ENCODE assay signal across 8 mouse cellular contexts in the genomic region with DNA sequence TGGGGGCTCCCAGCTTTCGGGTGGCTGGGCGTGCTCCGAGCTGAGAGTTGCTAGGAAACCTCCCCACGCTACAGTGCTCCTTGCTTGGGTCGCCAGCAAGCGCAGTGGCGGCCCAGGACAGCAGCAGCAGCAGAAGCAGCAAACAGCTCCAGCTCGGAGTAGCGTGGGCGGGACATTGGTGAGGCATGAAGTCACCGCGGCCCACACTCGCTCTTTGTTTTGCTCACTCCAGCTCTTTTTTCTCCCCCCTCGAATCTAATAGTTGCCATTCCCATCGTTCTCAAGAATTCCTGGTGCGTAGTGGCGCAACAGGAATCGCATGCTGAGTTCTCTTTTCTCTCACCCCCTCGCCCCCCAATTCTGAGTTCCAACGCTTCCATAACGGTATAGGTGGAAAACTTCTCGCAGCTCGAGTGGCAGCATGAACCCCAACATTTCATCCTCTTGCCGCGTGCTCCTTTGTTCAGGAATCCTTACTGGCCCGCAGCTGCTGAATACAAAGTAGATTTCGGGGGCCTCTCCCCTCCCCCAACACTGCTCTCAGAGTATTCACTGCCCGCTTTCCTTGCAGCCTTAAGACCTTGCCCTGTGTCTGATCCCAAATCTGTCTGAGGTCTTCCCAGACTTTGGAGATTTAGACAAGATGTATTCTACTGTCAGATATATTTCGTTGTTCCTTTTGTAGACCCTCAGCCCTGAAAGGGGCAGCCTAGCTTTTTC. TPM values are rescaled to one million over a fixed set of nuclear protein-coding genes. Genes with fewer than 3 reads are reported as not detected.
A peak's percentile ranks its signal among the peaks of the same experiment; 100 is the strongest.
DNase-seq lines count a peak whose midpoint lies in the region; ATAC-seq and TF ChIP-seq lines count a peak whose summit lies in the region.

A gene (minus strand): TSS at position 107 of the 720 bp plus-strand sequence.

- peak within 1 kb of the TSS; percentile 87 for H3K4me3 ChIP-seq in cortical plate, adult 2 months (ENCODE audit: insufficient read depth, low read length)

- peak; percentile 63 to 65 for DNase-seq in adrenal gland, adult 18-20 months (ENCODE audit: low spot score in 2 of 2)
- DNase-seq in gastrocnemius, postnatal 10 days: peak; percentile 65
- DNase-seq in induced T-regulatory cell, adult 2 months (ENCODE audit: low read depth): peak; percentile 85
- peak; percentile 62 to 91 for DNase-seq in left cerebral cortex, adult 8-10 months (ENCODE audit: low spot score in 2 of 2)
- peak; percentile 63 for DNase-seq in lung, postnatal 36 days
- peak; percentile 87 to 91 for DNase-seq in right cerebral cortex, adult 2 months (ENCODE audit: low spot score in 2 of 2)

- peak within 1 kb of the TSS; percentile 92 for H3K27ac ChIP-seq in cortical plate, adult 2 months (ENCODE audit: insufficient read depth, low read length)

- peak; percentile 69 for TF ChIP-seq POLR2A in cortical plate, adult 2 months (IDR thresholded peaks at IDR 0.05; ENCODE audit: extremely low read depth, insufficient read depth, low read length)

- TF ChIP-seq CTCF in cortical plate, adult 2 months (IDR thresholded peaks at IDR 0.05; ENCODE audit: extremely low read depth, insufficient read depth, low read length): no peak

- ATAC-seq in erythroblast, adult 5-6 weeks (replicated peaks; ENCODE audit: low FRiP score, poor library complexity, severe bottlenecking): no peak

- H3K4me1 ChIP-seq in cortical plate, adult 2 months (ENCODE audit: control insufficient read depth, insufficient read depth, low read length): peaks cover 4% of the 10 kb centered on the region; the same call in 1 of the 2 replicates

RNA-seq across cellular contexts. Expression of the gene that starts here (rescaled TPM):
- 1 to 10 TPM; 2.5 to 3.3 TPM for total RNA-seq in adrenal gland, adult 18-20 months (2021)
- polyA plus RNA-seq in cortical plate, adult 2 months (2012; rRNA removed): 12.3 and 12.9 TPM in 2 replicates
- total RNA-seq in gastrocnemius, postnatal 10 days (2021): 1 to 10 TPM; 3.6 to 4.0 TPM
- 10 to 100 TPM; 38.5 to 47.0 (median 44.6) TPM for total RNA-seq in left cerebral cortex, adult 8-10 months (2022)
- total RNA-seq in erythroblast, adult 5-6 weeks (2015; ENCODE audit: low replicate concordance): not detected in 2 replicates
- not detected in 2 replicates for total RNA-seq in erythroblast, adult 5-6 weeks (2017; ENCODE audit: low replicate concordance)

Comparison
In these comparisons a context has a peak if more than half of its experiments do, and no peak if none do; other contexts are left out.
1. RNA of the gene that starts here (total RNA-seq): 38.5 to 47.0 TPM in left cerebral cortex, adult 8-10 months; 3.6 to 4.0 TPM in gastrocnemius, postnatal 10 days, 2.5 to 3.3 TPM in adrenal gland, adult 18-20 months and not detected in erythroblast, adult 5-6 weeks; every median in the first group is over 4 times any median in the second.
2. Peak in every context shown above with its lines, with median percentiles within 50 percentile points of each other: DNase-seq.